Mouse (Mus musculus) central nervous system, embryonic 11.5 days (tissue): Measurements from ENCODE around the gene Cypt3. TPM values are rescaled to one million over a fixed set of nuclear protein-coding genes. Genes with fewer than 3 reads are reported as not detected.

Experiments
- polyA plus RNA-seq: library from polyadenylated mRNA; depleted of rRNA; stranded (reverse); fragments of >200 nt; gene quantifications from 2 replicates; pipeline ENCODE4 v1.2.3, GENCODE M21; 2012; rRNA removed

Cypt3 gene
- 0.14 TPM in 1 of 2 replicates, not detected in the other for polyA plus RNA-seq

DNA sequence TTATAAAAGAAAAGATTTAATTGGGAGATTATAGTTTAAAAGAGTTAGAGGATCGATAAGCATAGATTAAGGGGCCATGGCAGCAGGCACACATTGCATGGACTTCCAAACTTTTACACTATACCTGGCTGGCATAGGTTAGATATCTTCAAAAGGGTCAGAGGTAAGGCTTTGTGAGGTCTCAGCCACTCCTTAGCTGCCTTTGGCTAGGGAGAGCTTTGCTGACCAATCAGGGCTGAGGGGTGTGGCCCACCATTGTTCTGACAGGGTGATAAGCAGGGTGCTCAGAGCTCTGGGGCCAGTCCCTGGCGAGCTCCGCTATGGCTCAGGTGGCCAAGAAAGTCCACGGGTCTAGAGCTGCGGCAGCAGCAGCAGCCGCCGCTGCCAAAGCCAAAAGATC lies at the start of gene Cypt3:
TSS of gene Cypt3 (plus strand) at position 301 of the 400 bp plus-strand sequence.

Other genes with a start within 250 kb of the Cypt3 start
- gene Ubqln2, start 60.4 kb upstream of the Cypt3 start, polyA plus RNA-seq: 69.9 and 94.8 TPM in 2 replicates
- 1.7 and 5.1 TPM in 2 replicates for gene Kctd12b, start 137.8 kb downstream of the Cypt3 start, polyA plus RNA-seq
- 44.0 and 58.4 TPM in 2 replicates for gene Nbdy, start 165.0 kb downstream of the Cypt3 start, polyA plus RNA-seq